Mouse (Mus musculus) cerebellum, adult 18-20 months (tissue): ENCODE measurements around the gene Tnrc6c.
"Not testable (repeated sequence)": the region's sequence is repeated elsewhere in the genome, so short reads cannot be mapped to it uniquely, and the experiment has no call there.

ENCODE experiments used
- DNase-seq, 2 experiments: peaks; one replicate each; pipeline ENCODE4 v3.0.0; 2021

The Tnrc6c gene

DNA sequence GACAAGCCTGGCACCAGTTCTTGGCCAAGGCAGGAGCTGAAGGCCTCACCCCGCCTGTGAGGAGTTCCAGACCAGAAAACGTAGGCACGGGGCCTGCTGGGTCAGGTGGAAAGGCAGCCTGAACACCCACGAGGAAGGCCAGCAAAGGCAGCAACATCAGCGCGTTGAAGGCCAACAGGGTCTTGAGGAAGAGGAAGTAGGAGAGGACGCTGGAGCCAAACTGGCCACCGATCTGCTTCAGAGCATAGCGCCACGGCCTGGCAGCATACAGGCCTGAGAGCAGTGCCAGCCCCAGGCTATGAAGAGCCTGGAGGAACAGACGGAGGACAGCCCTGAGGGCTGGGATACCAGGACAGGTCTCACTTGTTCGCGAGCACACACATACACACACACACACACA, 121.5 kb downstream of the Tnrc6c start:
- DNase-seq = no peak

DNA sequence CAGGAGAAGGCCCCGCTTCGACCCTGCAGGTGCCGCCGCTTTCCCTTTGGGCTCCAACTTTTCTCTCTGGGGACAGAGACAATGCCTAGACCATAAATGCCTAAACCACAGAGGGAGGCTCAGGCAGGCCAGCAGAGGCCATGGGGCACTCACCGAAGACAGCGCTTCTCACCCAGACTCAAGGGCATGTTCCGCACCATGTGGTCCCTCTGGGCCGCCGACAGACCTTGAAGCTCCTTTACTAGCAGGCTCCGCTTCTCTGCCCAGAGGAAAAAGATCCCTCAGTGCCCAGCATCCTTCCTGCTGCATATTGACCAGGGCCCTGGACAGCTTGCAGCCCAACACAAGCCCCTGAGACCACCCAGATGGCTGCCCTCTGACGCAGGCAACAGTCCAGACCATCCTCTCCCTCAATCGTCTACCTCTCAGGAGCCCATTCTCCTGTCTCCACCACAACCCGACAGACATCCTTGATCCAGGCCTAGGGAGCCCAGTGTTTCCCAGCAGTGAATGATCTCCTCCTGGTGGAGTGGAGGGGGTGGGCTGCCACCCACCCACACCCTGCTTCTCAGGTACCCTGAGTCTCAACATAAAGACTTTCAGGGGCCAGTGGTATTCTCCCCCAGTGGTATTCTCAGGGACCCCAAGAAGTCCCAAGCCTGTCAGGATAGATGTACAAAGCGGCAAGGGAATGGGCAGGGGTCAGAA, 122.2 kb downstream of the Tnrc6c start:
- DNase-seq = no peak

DNA sequence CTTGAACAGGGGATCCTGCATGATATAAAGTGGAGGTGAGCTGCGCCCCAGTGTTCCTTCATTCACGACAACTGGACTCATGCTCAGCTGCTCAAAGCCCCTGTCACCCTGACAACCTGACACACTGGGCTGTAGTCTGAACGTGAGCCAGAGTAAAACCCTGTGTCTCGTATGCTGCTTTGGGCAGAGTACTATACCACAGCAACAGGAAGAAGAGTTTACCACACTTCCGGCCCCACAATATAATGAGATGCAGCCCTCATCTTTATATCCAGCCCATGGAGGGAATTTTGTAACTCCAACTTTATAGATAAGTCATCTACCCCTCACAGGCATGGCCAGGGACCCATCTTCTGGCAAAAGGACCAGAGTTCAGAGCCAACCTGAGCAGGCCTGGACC, 123.0 kb downstream of the Tnrc6c start:
- no peak for DNase-seq

DNA sequence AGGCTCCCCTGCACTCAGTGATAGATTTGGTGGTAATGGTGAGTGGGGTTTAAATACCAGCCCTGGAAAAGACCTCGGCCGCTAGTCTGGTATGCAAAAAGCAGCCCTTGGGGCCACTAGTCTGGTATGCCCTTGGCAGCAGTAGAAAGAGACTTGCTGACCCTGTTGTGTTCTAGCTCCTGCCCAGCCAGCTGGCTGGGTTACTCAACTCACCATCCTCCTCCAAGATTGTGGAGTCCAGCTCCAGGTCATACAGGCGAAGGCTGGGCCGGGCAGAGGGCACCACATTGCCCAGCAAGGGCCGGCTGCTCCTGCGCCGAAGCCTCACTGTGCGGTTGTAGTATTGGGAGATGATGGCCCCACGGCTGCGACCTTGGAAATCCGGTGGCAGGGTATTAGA, 123.9 kb downstream of the Tnrc6c start:
- DNase-seq = no peak

DNA sequence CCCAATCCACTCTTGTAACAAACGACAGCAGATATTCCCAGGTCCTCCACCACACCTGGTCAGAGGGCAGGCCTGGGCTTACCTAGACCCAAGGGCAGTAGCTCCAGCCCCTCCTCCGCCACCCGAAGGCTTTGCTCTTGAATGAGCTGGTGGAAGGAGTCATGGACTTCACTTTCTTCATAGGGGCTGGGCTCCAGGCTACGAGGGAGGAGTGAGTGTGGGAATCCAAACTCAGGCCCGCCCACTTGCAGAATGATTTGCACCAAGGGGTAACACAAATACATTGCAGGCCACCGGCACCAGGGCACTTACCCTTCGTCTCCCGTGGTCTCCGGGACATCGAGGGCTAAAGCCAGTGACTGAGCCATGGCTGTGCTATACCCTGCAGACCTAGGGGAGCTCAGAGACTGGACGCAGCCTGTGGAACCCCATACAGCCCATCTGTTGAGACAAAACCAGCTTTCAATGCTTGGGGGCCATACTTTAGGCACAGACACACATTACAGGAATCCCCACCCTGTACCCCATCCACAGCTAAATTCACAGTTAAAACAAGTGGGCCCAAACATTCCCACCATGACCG, 124.9 kb downstream of the Tnrc6c start:
- DNase-seq = no peak

DNA sequence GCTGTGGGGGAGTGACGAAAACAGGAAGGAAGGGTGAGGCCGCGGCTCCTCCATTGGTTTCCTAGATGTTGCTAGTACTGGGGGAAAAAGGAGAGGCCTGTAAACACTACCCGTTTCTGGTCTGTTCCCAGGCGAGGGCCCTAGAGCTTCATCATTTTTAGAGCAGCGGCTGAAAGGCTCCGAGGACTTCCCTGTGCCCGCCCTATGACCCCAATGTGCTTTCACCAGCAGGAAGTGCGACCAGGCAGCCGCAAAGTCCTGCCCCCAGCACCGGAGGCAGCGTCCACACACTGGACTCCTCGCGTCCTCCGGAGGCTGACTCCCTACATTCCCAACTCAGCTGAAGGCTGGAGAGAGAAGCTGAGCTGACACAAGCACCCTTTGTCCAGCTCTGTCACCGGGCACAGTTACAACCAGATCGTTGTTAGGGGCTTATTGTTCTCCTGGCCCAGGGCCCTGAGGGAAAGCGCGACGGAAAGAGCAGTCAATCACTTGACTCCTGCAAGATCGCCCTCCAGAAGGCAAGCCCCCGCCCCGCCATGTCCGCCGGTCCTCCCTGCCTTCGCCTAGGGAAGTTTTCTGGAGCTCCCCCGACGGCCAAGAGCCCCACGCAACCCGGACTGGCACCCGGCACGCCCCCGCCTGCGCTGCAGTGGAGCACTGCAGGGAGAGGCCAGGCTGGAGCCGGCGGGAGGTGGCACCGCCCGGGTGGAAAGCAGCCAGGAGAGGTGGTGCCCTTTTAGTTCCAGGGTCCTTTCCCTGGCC, 125.5 kb downstream of the Tnrc6c start:
- DNase-seq = no peak

DNA sequence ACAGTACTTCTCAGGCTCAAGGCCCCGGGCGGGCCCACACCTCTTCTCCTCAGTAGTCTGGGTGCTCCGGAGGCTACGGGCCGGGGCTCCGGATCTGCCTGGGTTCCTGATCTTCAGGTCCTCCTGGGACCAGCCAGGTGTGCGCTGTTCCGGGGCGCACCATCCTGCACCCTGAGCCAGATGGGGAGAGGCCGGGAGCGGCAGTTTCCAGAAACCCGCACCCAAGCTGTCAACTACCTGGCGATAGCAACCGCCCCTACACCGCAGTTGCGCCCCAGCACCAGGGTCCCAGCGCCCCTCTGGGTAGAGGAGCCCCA, 126.1 kb downstream of the Tnrc6c start:
- DNase-seq = no peak

DNA sequence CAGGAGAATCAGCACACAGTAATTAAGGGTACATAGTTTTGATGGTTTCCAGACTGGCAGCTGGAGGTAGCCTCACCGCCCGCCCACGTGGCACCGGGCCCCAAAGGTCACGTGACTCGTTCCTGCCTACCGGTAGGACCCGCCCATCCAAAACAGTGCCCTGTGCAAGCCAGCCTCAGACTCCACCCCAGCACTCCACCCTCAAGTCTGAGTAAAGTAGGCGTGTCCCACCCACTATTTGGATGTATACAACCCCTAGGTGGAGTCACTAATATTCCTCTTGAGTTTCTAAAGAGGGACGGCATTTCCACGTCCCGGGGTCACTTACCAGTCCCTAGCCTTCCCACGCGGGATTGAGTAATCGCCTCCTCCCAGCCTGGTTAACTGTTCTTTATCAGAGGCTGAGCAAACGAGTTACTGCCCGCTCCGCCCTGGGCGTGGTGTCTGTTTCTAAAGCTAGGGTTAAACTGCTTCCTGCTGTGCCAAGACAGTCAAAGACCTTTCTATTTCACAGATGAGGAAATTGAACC, 126.6 kb downstream of the Tnrc6c start:
- no peak for DNase-seq

DNA sequence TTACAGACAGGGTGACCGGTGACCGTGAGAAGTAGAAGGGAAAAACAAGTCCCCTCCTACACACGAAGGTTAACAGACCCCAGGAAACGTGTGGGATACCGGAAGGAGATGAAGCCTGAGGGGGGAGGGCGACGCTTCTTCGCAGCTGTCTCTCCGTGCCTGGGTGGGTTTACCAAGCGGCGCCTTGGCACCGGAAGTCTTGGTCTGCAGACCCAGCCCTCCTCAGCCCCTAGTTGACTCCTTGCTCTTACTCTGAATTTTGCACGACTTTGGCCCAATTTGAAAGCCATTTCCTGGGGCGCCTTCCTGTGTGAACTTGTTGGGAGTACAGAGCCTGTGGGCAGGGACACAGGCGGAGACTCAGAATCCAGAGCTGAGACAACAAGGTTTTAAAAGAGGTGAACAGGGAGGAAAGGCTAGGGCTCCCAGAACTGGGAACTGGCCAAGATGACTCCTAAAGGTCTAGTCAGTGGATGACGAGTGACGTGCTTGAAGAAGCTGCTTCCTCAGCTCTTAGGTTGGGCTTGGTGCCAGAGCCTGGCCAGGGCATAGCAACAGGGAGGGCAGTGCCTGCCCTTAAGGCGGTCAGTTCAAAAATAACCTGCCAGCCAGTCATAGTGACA, 127.2 kb downstream of the Tnrc6c start:
- no peak for DNase-seq

DNA sequence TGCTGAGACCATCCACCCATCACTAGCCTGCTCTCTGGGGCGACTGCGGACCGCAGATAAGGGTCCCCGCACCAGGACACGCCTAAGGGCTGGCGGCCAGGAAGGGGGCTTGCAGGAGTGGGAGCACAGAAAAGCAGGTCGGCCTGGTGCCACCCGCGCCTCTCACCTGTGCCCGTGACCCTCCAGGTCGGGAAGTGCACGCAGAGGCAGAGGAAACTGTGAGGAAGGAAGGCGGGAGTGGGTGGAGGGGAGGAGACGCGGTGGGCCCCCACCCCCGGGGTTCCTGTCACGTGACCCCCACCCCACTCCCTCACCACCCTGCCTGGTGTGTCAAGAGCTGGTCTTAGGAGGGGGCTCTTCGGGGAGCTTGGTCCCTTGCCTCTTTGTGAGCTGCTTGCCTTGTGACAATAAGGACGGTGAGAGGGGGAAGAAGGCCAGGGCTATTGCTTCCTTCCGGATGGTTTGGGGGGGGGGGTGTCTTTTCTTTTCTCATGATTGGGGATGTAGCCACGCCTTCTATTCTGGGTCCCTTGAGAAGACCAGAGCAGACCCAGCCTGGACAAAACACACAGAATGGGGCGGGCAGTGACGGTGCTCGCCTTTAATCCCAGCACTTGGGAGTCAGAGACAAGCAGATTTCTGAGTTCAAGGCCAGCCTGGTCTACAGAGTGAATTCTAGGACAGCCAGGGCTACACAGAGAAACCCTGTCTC, 128.1 kb downstream of the Tnrc6c start, which contains the start of the genes Tmc8 and Tmc6:
Tmc8 (plus strand) TSS at position 84 of the 712 bp plus-strand sequence.
Tmc6 (minus strand) TSS at position 206 of the 712 bp plus-strand sequence.
- DNase-seq = no peak

DNA sequence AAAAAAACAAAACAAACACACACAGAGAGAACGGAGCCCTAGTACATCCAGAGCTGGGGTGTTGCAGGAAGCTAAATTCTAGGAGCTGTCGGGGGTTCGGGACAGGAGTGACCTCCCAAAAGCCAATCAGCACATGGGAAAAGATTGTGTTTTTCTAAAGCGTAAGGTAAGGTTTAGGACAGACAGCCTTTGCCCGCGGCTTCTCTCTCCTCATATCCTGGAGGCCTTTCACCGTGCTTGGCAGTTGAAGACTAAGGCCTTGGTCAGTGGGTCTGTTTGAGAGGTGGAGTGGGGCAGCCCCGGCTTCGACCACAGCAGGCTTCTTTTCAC, 128.6 kb downstream of the Tnrc6c start:
- DNase-seq = no peak

DNA sequence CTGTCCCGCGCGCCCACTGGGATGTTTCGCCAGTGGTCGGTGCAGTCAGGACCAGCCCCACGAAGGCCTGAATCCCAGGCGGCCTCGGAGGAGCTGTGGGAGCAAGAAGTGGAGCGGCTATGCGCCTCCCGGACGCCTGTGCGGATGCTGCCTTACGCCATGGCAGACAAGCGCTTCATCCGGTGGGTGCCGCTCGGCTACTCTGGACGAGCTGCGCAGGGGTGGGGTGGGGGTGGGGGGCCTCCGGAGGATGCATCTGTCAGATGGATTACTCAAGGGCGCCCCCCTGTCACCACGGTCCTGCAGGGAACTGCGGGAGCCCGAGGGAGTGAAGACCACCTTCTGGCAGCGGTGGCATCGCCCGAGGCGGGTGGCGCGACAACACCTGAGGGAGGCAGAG, 129.0 kb downstream of the Tnrc6c start:
- peak; percentile 36 to 47 for DNase-seq

DNA sequence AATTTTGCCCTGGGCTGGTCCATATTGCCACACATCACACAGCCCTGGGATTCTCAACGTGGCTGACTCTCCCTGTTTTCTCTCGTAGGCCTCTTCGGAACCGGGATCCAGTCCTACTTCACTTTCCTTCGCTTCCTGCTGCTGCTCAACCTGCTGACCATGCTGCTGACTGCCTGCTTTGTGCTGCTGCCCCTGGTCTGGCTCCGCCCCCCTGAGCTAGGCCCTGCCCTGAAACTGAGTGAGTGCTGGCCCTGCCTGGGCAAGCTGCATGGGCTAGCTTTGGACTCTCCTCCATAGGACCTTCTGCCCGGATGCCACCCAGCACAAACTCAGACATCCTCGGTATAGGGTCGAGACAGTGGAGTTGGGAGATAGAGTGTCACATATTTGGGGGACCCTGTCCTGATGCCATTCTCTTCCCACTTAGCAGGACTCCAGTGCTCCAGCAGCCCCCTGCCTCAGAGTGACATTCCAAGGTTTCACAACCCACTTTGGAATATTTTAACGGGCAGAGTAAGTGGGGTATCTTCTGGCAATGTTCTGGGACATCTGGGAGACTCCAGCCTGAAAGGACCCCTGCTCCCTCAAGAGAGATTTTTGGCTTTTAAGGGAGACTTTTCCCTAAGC, 129.7 kb downstream of the Tnrc6c start:
- no peak for DNase-seq

DNA sequence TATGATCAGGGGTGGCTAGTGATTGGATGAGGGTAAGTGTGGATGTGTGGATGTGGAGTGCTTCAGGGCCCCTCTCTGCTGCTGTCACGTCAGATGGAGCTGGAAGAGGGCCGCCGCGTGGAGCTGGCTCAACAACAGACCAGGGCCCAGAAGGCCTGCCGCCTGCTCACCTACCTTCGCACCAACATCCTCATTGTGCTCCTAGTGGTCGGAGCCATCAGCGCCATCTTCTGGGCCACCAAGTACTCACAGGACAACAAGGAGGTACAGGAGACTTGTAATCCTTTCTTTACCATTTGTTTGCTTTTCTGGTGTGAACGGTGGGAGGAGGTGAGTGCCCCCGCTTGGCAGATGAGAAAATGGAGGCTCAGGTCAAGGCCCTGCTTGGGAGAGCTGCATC, 132.2 kb downstream of the Tnrc6c start:
- peak; percentile 69 to 78 for DNase-seq

DNA sequence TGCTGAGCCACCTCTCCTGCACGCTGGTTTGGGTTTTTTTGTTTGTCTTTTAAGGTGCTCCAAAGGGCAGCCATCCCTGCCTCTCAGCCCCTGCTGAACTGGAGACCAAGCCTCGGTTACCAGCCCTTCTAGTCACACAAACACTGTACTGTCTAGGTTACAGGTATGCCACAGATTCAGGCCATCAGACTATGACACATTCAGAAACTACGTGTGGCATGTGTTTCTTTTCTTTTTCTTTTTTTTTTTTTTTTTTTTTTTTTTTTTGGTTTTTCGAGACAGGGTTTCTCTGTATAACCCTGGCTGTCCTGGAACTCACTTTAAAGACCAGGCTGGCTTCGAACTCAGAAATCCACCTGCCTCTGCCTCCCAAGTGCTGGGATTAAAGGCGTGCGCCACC, 134.4 kb downstream of the Tnrc6c start:
- not testable (repeated sequence) for DNase-seq

DNA sequence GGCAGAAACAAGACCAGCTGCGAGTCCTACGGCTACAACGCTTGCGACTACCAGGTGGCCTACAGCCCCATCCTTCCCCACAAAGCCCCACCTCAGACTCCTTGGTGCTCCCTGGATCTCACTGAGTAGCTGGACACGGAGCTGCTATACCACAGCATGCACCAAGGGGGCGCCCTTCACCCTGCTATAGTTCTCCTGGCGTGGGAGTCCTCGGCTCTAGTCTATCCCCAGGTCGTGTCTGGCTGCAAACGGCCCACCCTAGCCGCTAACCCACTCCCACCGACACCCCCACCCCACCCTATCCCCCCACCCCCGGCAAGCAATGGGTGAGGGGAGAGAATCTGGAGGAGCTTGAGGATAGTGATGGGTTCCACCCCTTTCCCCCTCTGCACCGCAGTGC, 136.2 kb downstream of the Tnrc6c start:
- DNase-seq = peak; percentile 47 to 54

DNA sequence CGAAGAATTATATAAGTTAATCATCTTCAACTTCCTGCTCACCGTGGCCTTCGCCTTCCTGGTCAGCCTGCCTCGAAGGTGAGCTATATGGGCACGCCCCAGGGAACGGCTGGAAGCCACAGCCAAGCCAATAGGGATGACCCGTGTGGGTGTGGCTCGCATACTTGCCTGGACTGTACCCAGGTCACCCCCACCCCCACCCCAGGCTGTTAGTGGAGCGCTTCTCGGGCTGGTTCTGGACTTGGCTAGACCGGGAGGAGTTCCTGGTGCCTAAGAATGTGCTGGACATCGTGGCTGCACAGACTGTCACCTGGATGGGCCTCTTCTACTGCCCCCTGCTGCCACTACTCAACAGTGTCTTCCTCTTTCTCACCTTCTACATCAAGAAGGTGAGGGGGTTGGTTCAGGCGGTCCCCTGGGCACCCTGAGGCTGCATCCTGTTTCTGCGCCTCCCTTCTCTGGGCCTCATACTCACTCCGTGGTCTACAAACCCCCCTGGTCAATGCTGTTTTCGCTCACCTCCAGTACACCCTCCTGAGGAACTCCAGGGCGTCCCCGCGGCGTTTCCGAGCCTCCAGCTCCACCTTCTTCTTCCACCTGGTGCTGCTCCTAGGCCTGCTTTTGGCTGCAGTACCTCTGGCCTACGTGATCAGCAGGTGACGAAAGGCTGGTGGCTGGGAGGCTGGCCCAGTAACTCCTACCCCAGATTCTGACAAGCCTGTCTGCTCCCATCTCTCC, 136.8 kb downstream of the Tnrc6c start:
- no peak for DNase-seq

DNA sequence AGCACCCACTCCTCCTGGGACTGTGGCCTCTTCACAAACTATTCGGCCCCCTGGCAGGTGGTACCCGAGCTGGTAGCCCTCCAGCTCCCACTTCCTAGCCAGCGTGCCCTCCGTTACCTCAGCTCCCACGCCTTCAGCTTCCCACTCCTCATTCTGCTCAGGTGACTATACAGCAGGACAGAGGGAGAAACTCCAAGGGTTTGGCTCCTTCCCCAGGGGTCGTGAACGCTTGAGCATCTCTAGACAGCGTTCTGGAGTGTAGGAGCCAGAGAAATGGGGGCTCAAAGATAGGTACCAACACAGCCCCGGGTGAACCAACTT, 137.3 kb downstream of the Tnrc6c start:
- no peak for DNase-seq

DNA sequence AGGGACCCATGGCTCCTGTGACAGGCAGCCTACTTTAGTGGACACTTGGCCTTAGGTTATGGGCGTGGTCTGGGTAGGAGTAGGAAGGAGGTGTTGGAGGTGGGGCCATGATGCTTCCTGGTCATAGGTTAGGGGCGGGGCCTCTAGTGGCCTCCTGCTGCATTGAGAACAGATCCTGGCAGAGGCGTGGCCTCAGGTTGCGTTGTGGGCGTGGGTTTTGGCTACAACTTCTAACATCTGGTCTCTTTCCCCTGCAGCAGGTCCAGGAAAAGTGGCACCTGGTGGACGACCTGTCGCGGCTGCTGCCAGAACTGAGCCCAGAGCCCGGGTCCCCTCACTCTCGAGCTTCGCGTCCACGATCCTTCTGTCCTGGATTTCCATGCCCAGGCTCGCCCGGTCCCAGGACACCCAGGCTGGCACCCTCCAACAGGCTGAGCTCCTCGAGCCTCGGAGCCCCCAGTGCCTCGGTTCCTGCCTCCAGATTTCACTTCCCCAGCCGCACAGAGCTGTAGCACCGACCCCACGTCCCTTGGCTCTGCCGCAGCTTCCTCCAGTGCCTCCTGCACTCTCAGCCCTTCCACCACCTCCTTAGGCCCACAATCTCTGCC, 138.3 kb downstream of the Tnrc6c start:
- no peak for DNase-seq

DNA sequence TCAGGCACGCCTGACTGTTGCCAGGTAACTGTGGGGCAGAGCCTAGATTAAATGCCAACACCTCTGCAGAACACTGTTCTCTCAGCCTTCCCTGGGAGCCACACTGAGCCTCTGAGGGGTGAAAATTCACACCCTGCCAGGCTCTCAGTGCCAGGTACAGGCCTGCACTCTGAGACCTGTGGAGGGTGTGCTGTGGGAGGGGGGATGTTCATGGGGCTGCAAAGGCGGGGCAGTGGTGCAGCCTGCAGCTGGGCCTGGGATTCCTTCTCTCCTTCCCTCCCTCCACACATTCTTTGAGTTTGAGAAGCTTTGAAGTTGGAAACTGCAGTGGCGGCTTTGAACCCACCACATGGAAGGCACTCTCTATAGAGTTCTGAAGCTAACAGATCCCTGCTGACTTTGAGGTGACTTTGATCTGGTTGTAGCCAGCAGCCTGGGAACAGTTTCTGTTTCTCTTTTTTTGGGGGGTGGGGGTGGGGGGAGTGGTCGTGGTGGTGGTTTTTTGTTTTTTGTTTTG, 140.0 kb downstream of the Tnrc6c start:
- no peak for DNase-seq

DNA sequence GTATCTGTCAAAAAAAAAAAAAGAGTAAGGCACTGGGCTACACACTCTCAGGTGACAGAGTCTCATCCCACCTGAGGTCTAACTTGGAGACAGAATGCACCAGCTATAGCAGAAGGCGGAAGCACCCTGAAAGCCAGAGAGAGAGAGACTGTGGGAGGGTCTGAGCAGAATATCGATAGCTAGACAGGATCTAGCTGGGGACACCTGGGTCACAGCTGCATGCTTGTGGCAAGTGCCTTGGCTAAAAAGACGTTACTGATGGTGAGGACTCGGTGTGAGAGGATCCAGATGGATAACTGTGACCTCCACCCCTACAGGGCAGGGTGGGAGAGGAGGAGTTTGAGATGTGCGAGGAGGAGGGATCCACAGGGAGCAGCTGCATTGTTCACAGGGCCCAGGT, 142.9 kb downstream of the Tnrc6c start:
- no peak for DNase-seq
